In genomic region chr13:45821764-45822490, GRCm38 (mm10) we compare ENCODE assay signal across 21 mouse cellular contexts.
A peak's percentile ranks its signal among the peaks of the same experiment; 100 is the strongest.
DNase-seq lines count a peak whose midpoint lies in the region; ATAC-seq and TF ChIP-seq lines count a peak whose summit lies in the region.
"Had no signal": no experiment of that assay in that cellular context is flagged by ENCODE, and none has a peak within 500 bp of the region (broad histone marks: within the 10 kb centered on the region; RNA-seq: fewer than 3 reads in every experiment).

No protein-coding gene starts in this region.

- TF ChIP-seq CTCF in forebrain, postnatal 0 days (IDR thresholded peaks at IDR 0.05; ENCODE audit: low read depth) = no peak

- H3K4me2 ChIP-seq in forebrain, postnatal 0 days (ENCODE audit: low read depth) = no peak overlapping the region
- H3K4me2 ChIP-seq in forebrain, embryonic 12.5 days = no peak overlapping the region
- H3K4me2 ChIP-seq in heart, embryonic 13.5 days = no peak overlapping the region
- H3K4me2 ChIP-seq in midbrain, embryonic 16.5 days (ENCODE audit: low read length) = no peak overlapping the region
- H3K4me2 ChIP-seq: heart, embryonic 11.5 days; hindbrain, embryonic 14.5 days; intestine, embryonic 15.5 days had no signal

- peaks cover 10% of the 10 kb centered on the region for H3K4me1 ChIP-seq in forebrain, postnatal 0 days (ENCODE audit: insufficient read depth)
- H3K4me1 ChIP-seq in forebrain, embryonic 12.5 days = no peaks in the 10 kb centered on the region
- peaks cover 31% of the 10 kb centered on the region for H3K4me1 ChIP-seq in heart, embryonic 13.5 days
- 0 out of 2 replicates have a peak, but pooled peaks cover 2% of the 10 kb centered on the region for H3K4me1 ChIP-seq in midbrain, embryonic 16.5 days (ENCODE audit: control insufficient read depth, insufficient read depth, low read length)
- peaks cover 8% of the 10 kb centered on the region for H3K4me1 ChIP-seq in midbrain, embryonic 10.5 days

- 63% methylated on average over 7 of the region's 7 CpGs for WGBS in forebrain, postnatal 0 days
- WGBS in forebrain, embryonic 12.5 days = 92% methylated on average over 7 of the region's 7 CpGs
- WGBS in heart, embryonic 13.5 days = 72% methylated on average over 7 of the region's 7 CpGs
- WGBS in midbrain, embryonic 16.5 days = 93% methylated on average over 7 of the region's 7 CpGs
- WGBS in midbrain, embryonic 10.5 days = 96% methylated on average over 7 of the region's 7 CpGs

- no peaks in the 10 kb centered on the region for H3K9me3 ChIP-seq in forebrain, postnatal 0 days (ENCODE audit: low read length)
- H3K9me3 ChIP-seq in forebrain, embryonic 12.5 days = 0 out of 2 replicates have a peak, but pooled peaks cover 4% of the 10 kb centered on the region
- no peaks in the 10 kb centered on the region for H3K9me3 ChIP-seq in heart, embryonic 13.5 days
- no peaks in the 10 kb centered on the region; the same call in 1 of the 2 replicates for H3K9me3 ChIP-seq in midbrain, embryonic 16.5 days (replicated peaks; ENCODE audit: control insufficient read depth, low read length, poor library complexity, severe bottlenecking)
- no peaks in the 10 kb centered on the region for H3K9me3 ChIP-seq in midbrain, embryonic 10.5 days (replicated peaks)
- H3K9me3 ChIP-seq: intestine, embryonic 15.5 days had no signal

- no peak overlapping the region for H3K9ac ChIP-seq in forebrain, postnatal 0 days
- H3K9ac ChIP-seq in forebrain, embryonic 12.5 days = no peak overlapping the region
- no peak overlapping the region for H3K9ac ChIP-seq in heart, embryonic 13.5 days
- H3K9ac ChIP-seq in midbrain, embryonic 16.5 days (ENCODE audit: low read depth, low read length) = no peak overlapping the region
- H3K9ac ChIP-seq: hindbrain, embryonic 14.5 days; intestine, embryonic 15.5 days had no signal

- no peaks in the 10 kb centered on the region for H3K36me3 ChIP-seq in forebrain, postnatal 0 days (ENCODE audit: insufficient read depth)
- H3K36me3 ChIP-seq in forebrain, embryonic 12.5 days (replicated peaks) = no peaks in the 10 kb centered on the region
- H3K36me3 ChIP-seq in heart, embryonic 13.5 days = peaks cover 19% of the 10 kb centered on the region
- H3K36me3 ChIP-seq in midbrain, embryonic 16.5 days (ENCODE audit: control insufficient read depth, insufficient read depth, low read length) = no peaks in the 10 kb centered on the region
- H3K36me3 ChIP-seq in midbrain, embryonic 10.5 days = no peaks in the 10 kb centered on the region
- H3K36me3 ChIP-seq: embryonic facial prominence, embryonic 10.5 days; hindbrain, embryonic 10.5 days; intestine, embryonic 15.5 days had no signal

- ATAC-seq in forebrain, postnatal 0 days = peak; percentile 68
- no peak for ATAC-seq in forebrain, embryonic 12.5 days (ENCODE audit: low FRiP score)
- no peak for ATAC-seq in heart, embryonic 13.5 days (ENCODE audit: extremely low read depth, insufficient number of reproducible peaks, low FRiP score, low TSS enrichment)
- no peak; the same call in 1 of the 2 replicates for ATAC-seq in midbrain, embryonic 16.5 days
- ATAC-seq: activated CD4-positive, CD25-positive, alpha-beta regulatory T cell, adult 4 months; intestine, embryonic 15.5 days; Patski had no signal

- peak overlapping the region; percentile 72 for H3K27ac ChIP-seq in forebrain, postnatal 0 days (ENCODE audit: low read depth, low read length)
- H3K27ac ChIP-seq in forebrain, embryonic 12.5 days = no peak overlapping the region
- peak overlapping the region; percentile 93 for H3K27ac ChIP-seq in heart, embryonic 13.5 days (replicated peaks)
- peak overlapping the region; percentile 54 for H3K27ac ChIP-seq in midbrain, embryonic 16.5 days (ENCODE audit: low read length)
- H3K27ac ChIP-seq in midbrain, embryonic 10.5 days (replicated peaks) = no peak overlapping the region
- H3K27ac ChIP-seq: embryonic facial prominence, embryonic 10.5 days; hindbrain, embryonic 10.5 days; intestine, embryonic 15.5 days had no signal

- peak; percentile 59 for DNase-seq in forebrain, postnatal 0 days
- no peak for DNase-seq in heart, postnatal 4 days
- no peak for DNase-seq in midbrain, embryonic 10.5 days (ENCODE audit: low spot score)
- no peak for DNase-seq in gastrocnemius, postnatal 10 days
- DNase-seq: adrenal gland, postnatal 14 days; cerebellum, adult 18-20 months; cerebellum, adult 9-11 months; cerebellum, postnatal 36 days; heart, postnatal 14 days; kidney, adult 18-20 months had no signal

- no peak overlapping the region for H3K4me3 ChIP-seq in forebrain, postnatal 0 days (ENCODE audit: low read depth, low read length)
- no peak overlapping the region for H3K4me3 ChIP-seq in forebrain, embryonic 12.5 days (replicated peaks)
- no peak overlapping the region for H3K4me3 ChIP-seq in heart, embryonic 13.5 days
- no peak overlapping the region for H3K4me3 ChIP-seq in midbrain, embryonic 16.5 days (ENCODE audit: low read depth, low read length)
- no peak overlapping the region for H3K4me3 ChIP-seq in midbrain, embryonic 10.5 days
- H3K4me3 ChIP-seq: embryonic facial prominence, embryonic 10.5 days; hindbrain, embryonic 10.5 days; intestine, embryonic 15.5 days had no signal

- H3K27me3 ChIP-seq in forebrain, postnatal 0 days (ENCODE audit: insufficient read depth, low read length) = no peaks in the 10 kb centered on the region
- H3K27me3 ChIP-seq in forebrain, embryonic 12.5 days = no peaks in the 10 kb centered on the region
- H3K27me3 ChIP-seq in heart, embryonic 13.5 days (replicated peaks) = no peaks in the 10 kb centered on the region
- no peaks in the 10 kb centered on the region for H3K27me3 ChIP-seq in midbrain, embryonic 16.5 days (ENCODE audit: control insufficient read depth, insufficient read depth, low read depth, low read length)
- H3K27me3 ChIP-seq in midbrain, embryonic 10.5 days (ENCODE audit: low read depth, poor library complexity, severe bottlenecking) = no peaks in the 10 kb centered on the region
- H3K27me3 ChIP-seq: CH12.LX; intestine, embryonic 15.5 days; Patski had no signal

Comparison
In these comparisons a context has a peak if more than half of its experiments do, and no peak if none do; other contexts are left out.
1. H3K27ac ChIP-seq: peak in forebrain, postnatal 0 days (single experiment), heart, embryonic 13.5 days (single experiment) and midbrain, embryonic 16.5 days (single experiment); none in forebrain, embryonic 12.5 days (single experiment) and midbrain, embryonic 10.5 days (single experiment).